Mouse (Mus musculus): ENCODE data around the gene Kazn. TPM values are rescaled to one million over a fixed set of nuclear protein-coding genes. Genes with fewer than 3 reads are reported as not detected.

Kazn gene
- total and polyA plus RNA-seq, 3 experiments = 1.3 to 9.7 (median 4.2) TPM

- dilution Hi-C loops (cut with MboI; ENCODE audit: extremely low pct_ligation_motif_present, extremely low pct_unique_long_range_greater_than_20kb, low sequenced_read_pairs) = no loop called here
- no peak overlapping the region for H3K4me3 ChIP-seq (replicated peaks in 1 of 3; ENCODE audit: low read depth in 2 of 3, low read length in 2 of 3, poor library complexity in 1 of 3)
- H3K9me3 ChIP-seq (replicated peaks; ENCODE audit: low read length) = no peaks in the 10 kb centered on the region
Measured at GRCm38 (mm10) chr4:142189960-142190359, 49.2 kb downstream of the Kazn start.

GRCm38 (mm10) chr4:142188501-142188900 lies 50.7 kb downstream of the Kazn start:
- peaks cover 5 to 29% of the 10 kb centered on the region in 2 experiments; a peak in 3 of 4 replicates for H3K4me1 ChIP-seq (ENCODE audit: control insufficient read depth in 1 of 2, insufficient read depth in 2 of 2)
- dilution Hi-C loops (cut with MboI; ENCODE audit: extremely low pct_ligation_motif_present, extremely low pct_unique_long_range_greater_than_20kb, low sequenced_read_pairs) = no loop called here

More at GRCm38 (mm10) chr4:142189960-142190359, 49.2 kb downstream of the Kazn start:
- Histone ChIP-seq H3K9ac (ENCODE audit: insufficient read depth, low read depth) (no peak overlapping the region), H3K4me2 (ENCODE audit: insufficient read depth, low read depth, poor library complexity, severe bottlenecking) (no peak overlapping the region), H3K27me3 (replicated peaks) (no peaks in the 10 kb centered on the region), H3K27ac (ENCODE audit: insufficient read depth, low read depth) (no peak overlapping the region), H3K79me2 (replicated peaks; ENCODE audit: control insufficient read depth, extremely low read depth, insufficient read depth, poor library complexity, severe bottlenecking) (no peaks in the 10 kb centered on the region), H3K4me1 (ENCODE audit: control insufficient read depth in 1 of 2, insufficient read depth in 2 of 2) (peaks cover 5 to 25% of the 10 kb centered on the region in 2 experiments; a peak in 3 of 4 replicates), H3K36me3 (replicated peaks in 1 of 2; ENCODE audit: control insufficient read depth in 1 of 2, insufficient read depth in 1 of 2, low read length in 1 of 2) (peaks cover 0 to 48% of the 10 kb centered on the region in 2 experiments)
- no peak for DNase-seq (ENCODE audit: extremely low read depth)
- in situ Hi-C loops (cut with MboI; ENCODE audit: low pct_ligation_motif_present, low pct_unique_long_range_greater_than_20kb, low sequenced_read_pairs) = no loop called here
- TF ChIP-seq BHLHE40 (IDR thresholded peaks at IDR 0.05; ENCODE audit: low read depth, low read length) = no peak
- no peak for TF ChIP-seq UBTF (IDR thresholded peaks at IDR 0.05; ENCODE audit: low read depth, low read length)
- no peak for TF ChIP-seq ZMIZ1 (IDR thresholded peaks at IDR 0.05; ENCODE audit: low read depth, low read length)
- TF ChIP-seq E2F4 (IDR thresholded peaks at IDR 0.05; ENCODE audit: insufficient replicate concordance, low read depth, low read length) = no peak
- no peak for TF ChIP-seq USF2 (conservative IDR thresholded peaks at IDR 0.05; ENCODE audit: low read depth, low read length)
- no peak for TF ChIP-seq MAZ (IDR thresholded peaks at IDR 0.05; ENCODE audit: low read depth, low read length)
- TF ChIP-seq MXI1 (IDR thresholded peaks at IDR 0.05; ENCODE audit: low read depth, low read length) = no peak
- TF ChIP-seq SIN3A (IDR thresholded peaks at IDR 0.05; ENCODE audit: low read length) = no peak
- no peak for TF ChIP-seq NRF1 (IDR thresholded peaks at IDR 0.05; ENCODE audit: low read depth, low read length)
- no peak for TF ChIP-seq MAX (IDR thresholded peaks at IDR 0.05; ENCODE audit: low read length)

More at GRCm38 (mm10) chr4:142188501-142188900, 50.7 kb downstream of the Kazn start:
- peaks cover 0 to 49% of the 10 kb centered on the region in 2 experiments for H3K36me3 ChIP-seq (replicated peaks in 1 of 2; ENCODE audit: control insufficient read depth in 1 of 2, insufficient read depth in 1 of 2, low read length in 1 of 2)
- no peaks in the 10 kb centered on the region for H3K79me2 ChIP-seq (replicated peaks; ENCODE audit: control insufficient read depth, extremely low read depth, insufficient read depth, poor library complexity, severe bottlenecking)
- H3K9me3 ChIP-seq (replicated peaks; ENCODE audit: low read length) = no peaks in the 10 kb centered on the region
- no peak overlapping the region for H3K27ac ChIP-seq (ENCODE audit: insufficient read depth, low read depth)
- TF ChIP-seq IRF4 (IDR thresholded peaks at IDR 0.05; ENCODE audit: low read depth, low read length) = no peak
- TF ChIP-seq ZKSCAN1 (IDR thresholded peaks at IDR 0.05; ENCODE audit: borderline replicate concordance, low read depth, low read length) = no peak
- TF ChIP-seq SMC3 (IDR thresholded peaks at IDR 0.05; ENCODE audit: low read depth, low read length) = no peak
- TF ChIP-seq CHD1 (IDR thresholded peaks at IDR 0.05; ENCODE audit: low read depth, low read length) = no peak
- TF ChIP-seq MAZ (IDR thresholded peaks at IDR 0.05; ENCODE audit: low read depth, low read length) = no peak
- TF ChIP-seq ELF1 (IDR thresholded peaks at IDR 0.05; ENCODE audit: low read depth, low read length) = no peak
- no peak for TF ChIP-seq E2F4 (IDR thresholded peaks at IDR 0.05; ENCODE audit: insufficient replicate concordance, low read depth, low read length)
- no peak for TF ChIP-seq BHLHE40 (IDR thresholded peaks at IDR 0.05; ENCODE audit: low read depth, low read length)
- no peak for TF ChIP-seq MXI1 (IDR thresholded peaks at IDR 0.05; ENCODE audit: low read depth, low read length)
- no peak for TF ChIP-seq POLR2AphosphoS2 (IDR thresholded peaks at IDR 0.05; ENCODE audit: low read depth, low read length)
- TF ChIP-seq ZMIZ1 (IDR thresholded peaks at IDR 0.05; ENCODE audit: low read depth, low read length) = no peak
- no peak for TF ChIP-seq GABPA (IDR thresholded peaks at IDR 0.05; ENCODE audit: insufficient replicate concordance, low read depth, low read length)
- TF ChIP-seq EP300 (IDR thresholded peaks at IDR 0.05; ENCODE audit: low read length) = no peak
- TF ChIP-seq MAFK (IDR thresholded peaks at IDR 0.05; ENCODE audit: insufficient replicate concordance, low read length) = no peak
- no peak for TF ChIP-seq UBTF (IDR thresholded peaks at IDR 0.05; ENCODE audit: low read depth, low read length)
- H3K27me3 ChIP-seq (replicated peaks) = no peaks in the 10 kb centered on the region
- no peak overlapping the region for H3K4me2 ChIP-seq (ENCODE audit: insufficient read depth, low read depth, poor library complexity, severe bottlenecking)
- no peak overlapping the region for H3K9ac ChIP-seq (ENCODE audit: insufficient read depth, low read depth)
- no peak for DNase-seq (ENCODE audit: extremely low read depth)
- in situ Hi-C loops (cut with MboI; ENCODE audit: low pct_ligation_motif_present, low pct_unique_long_range_greater_than_20kb, low sequenced_read_pairs) = no loop called here
- H3K4me3 ChIP-seq (replicated peaks in 1 of 3; ENCODE audit: low read depth in 2 of 3, low read length in 2 of 3, poor library complexity in 1 of 3) = no peak overlapping the region

All from CH12.LX (cell line).